Mouse (Mus musculus): ENCODE measurements at regions not wholly inside any gene's neighbourhood (a gene's known extent, or its start where the extent isn't known, plus 50 kb on each side); places are given as distances from the start of the nearest gene placed in this dataset.

DNA sequence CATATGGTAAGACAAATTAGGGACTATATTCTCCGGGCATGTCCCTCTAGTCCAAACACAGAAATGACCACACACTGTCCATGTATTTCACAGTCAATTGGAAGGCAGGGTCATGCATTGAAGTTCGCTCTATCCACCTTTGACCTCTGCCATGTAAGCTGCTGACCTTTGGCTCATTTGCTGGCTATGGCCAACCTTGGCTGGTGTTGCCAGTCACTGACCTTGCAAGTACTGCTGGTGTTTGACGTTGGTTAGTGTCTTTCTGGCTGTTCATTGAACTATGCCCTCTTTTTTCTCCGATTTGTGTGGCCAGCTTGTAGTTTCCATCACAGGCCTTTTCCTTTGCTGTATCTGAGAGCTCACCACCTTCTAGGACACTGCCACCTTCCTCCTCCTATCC, 97.3 kb upstream of the Cadm1 start:
- H3K27me3 ChIP-seq = 0 out of 2 replicates have a peak, but pooled peaks cover 9% of the 10 kb centered on the region
- H3K27ac ChIP-seq = no peak overlapping the region
- no peak overlapping the region for H3K4me2 ChIP-seq (replicated peaks)
- WGBS = 79% methylated on average over 4 of the region's 4 CpGs
- H3K9me3 ChIP-seq = no peaks in the 10 kb centered on the region
- no peak overlapping the region for H3K4me3 ChIP-seq
- H3K36me3 ChIP-seq = no peaks in the 10 kb centered on the region
- H3K9ac ChIP-seq = no peak overlapping the region
- ATAC-seq (ENCODE audit: low FRiP score, low read depth) = no peak
- H3K4me1 ChIP-seq = 0 out of 2 replicates have a peak, but pooled peaks cover 3% of the 10 kb centered on the region

DNA sequence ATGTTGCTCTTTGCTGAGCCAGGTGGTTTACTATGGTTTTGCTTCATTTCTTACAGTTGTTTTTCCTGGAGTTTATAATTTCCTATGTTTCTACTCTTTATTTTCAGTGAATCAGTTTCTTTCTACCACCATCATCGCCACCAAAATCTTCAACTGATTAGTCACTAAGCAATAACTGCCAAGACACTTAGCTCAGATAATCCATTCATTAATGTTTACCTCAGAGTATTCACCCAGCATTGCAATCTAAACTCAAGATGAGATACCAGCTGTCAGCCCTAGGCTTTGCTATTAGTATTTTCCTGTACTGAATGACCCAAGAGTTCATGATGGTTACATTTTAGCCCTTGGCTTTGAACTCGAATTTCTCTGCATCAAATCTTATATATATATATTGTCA, 96.8 kb upstream of the Cadm1 start:
- Histone ChIP-seq H3K4me3 (no peak overlapping the region), H3K27ac (no peak overlapping the region), H3K27me3 (0 out of 2 replicates have a peak, but pooled peaks cover 9% of the 10 kb centered on the region), H3K9ac (no peak overlapping the region), H3K36me3 (no peaks in the 10 kb centered on the region), H3K9me3 (no peaks in the 10 kb centered on the region), H3K4me1 (0 out of 2 replicates have a peak, but pooled peaks cover 3% of the 10 kb centered on the region), H3K4me2 (replicated peaks) (no peak overlapping the region)
- WGBS = 79% methylated on average over 2 of the region's 2 CpGs
- ATAC-seq (ENCODE audit: low FRiP score, low read depth) = no peak

DNA sequence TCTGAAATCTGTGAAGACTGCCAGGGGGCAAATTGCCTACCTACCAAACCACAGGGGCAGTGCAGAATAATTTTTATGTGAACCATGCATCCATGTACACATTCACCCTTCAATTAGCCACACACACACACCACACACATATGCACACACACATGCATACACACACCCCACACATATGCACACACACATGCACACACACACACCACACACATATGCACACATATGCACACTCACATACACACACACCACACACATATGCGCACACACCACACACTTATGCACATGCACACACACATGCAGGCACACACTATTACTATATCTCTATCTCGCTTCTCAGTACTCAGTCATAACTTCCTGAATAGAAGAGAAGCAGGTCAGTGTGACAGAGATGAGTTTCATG, 95.9 kb upstream of the Cadm1 start:
- Histone ChIP-seq H3K27ac (no peak overlapping the region), H3K27me3 (0 out of 2 replicates have a peak, but pooled peaks cover 9% of the 10 kb centered on the region), H3K9me3 (no peaks in the 10 kb centered on the region), H3K4me3 (no peak overlapping the region), H3K36me3 (no peaks in the 10 kb centered on the region), H3K9ac (no peak overlapping the region), H3K4me2 (replicated peaks) (no peak overlapping the region), H3K4me1 (0 out of 2 replicates have a peak, but pooled peaks cover 3% of the 10 kb centered on the region)
- 85% methylated on average over 2 of the region's 2 CpGs for WGBS
- no peak for ATAC-seq (ENCODE audit: low FRiP score, low read depth)

- H3K9ac ChIP-seq = no peak overlapping the region
- peaks cover 18% of the 10 kb centered on the region; the same call in 1 of the 2 replicates for H3K27me3 ChIP-seq
- peaks cover 12% of the 10 kb centered on the region for H3K4me1 ChIP-seq
- no peak for ATAC-seq (ENCODE audit: low FRiP score, low read depth)
- no peak overlapping the region for H3K4me3 ChIP-seq
- no peaks in the 10 kb centered on the region for H3K36me3 ChIP-seq
- no peak overlapping the region for H3K27ac ChIP-seq
- no peak overlapping the region for H3K4me2 ChIP-seq (replicated peaks)
- WGBS = 67% methylated on average over 4 of the region's 4 CpGs
- H3K9me3 ChIP-seq = no peaks in the 10 kb centered on the region
Measured at GRCm38 (mm10) chr9:47438976-47439375, 91.0 kb upstream of the Cadm1 start.

GRCm38 (mm10) chr9:47439506-47439905, 90.5 kb upstream of the Cadm1 start:
- H3K4me2 ChIP-seq (replicated peaks) = peak overlapping the region; percentile 55
- no peaks in the 10 kb centered on the region for H3K36me3 ChIP-seq
- H3K4me1 ChIP-seq = peaks cover 12% of the 10 kb centered on the region
- peaks cover 18% of the 10 kb centered on the region; the same call in 1 of the 2 replicates for H3K27me3 ChIP-seq
- H3K9me3 ChIP-seq = no peaks in the 10 kb centered on the region
- ATAC-seq (ENCODE audit: low FRiP score, low read depth) = no peak
- peak overlapping the region; percentile 24 for H3K4me3 ChIP-seq
- no peak overlapping the region for H3K9ac ChIP-seq
- H3K27ac ChIP-seq = no peak overlapping the region
- 19% methylated on average over 11 of the region's 11 CpGs for WGBS

DNA sequence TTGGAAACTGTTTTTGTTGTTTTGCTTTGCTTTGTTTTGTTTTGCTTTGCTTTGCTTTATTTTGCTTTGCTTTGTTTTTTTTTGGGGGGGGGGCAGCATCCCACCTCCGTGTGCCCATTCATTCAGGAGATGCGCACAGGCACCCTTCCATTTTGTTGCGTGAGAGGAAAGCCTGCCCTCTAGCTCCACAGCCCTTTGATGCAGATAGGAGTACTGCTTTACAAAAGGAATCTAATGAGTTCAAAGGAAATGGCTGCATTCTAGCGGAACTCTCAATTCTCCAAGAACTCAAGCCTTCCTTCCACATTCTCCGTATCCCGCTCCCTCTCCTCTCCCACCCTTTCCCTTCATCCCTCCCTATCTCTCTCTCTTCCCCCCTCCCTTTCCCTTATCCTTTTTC, 89.8 kb upstream of the Cadm1 start:
- Histone ChIP-seq H3K27me3 (peaks cover 18% of the 10 kb centered on the region; the same call in 1 of the 2 replicates), H3K4me1 (peaks cover 12% of the 10 kb centered on the region), H3K4me3 (peak overlapping the region; percentile 24; the same call in 1 of the 2 replicates), H3K4me2 (replicated peaks) (peak overlapping the region; percentile 55), H3K36me3 (no peaks in the 10 kb centered on the region), H3K9ac (no peak overlapping the region), H3K9me3 (no peaks in the 10 kb centered on the region), H3K27ac (no peak overlapping the region)
- ATAC-seq (ENCODE audit: low FRiP score, low read depth) = no peak
- 26% methylated on average over 6 of the region's 6 CpGs for WGBS

DNA sequence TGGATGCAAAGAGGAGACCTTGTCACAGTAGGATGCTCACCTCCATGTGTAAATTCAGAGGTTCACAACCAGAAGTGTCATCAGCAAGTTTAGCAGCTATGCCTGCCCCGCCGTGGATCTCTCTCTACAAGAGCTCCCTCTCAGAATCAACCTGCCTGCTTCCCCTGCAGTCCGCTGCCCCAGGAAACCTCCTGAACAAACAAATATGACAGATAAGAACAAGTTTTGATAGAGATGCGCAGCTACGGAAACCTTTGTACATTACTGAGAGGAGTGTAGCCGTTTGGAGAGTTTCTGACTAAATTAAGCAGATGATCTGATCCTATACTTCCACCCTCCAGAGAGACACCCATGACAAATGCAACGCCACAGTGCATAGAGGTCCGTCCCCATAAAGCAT, 88.8 kb upstream of the Cadm1 start:
- 92% methylated on average over 8 of the region's 8 CpGs for WGBS
- ATAC-seq (ENCODE audit: low FRiP score, low read depth) = no peak

DNA sequence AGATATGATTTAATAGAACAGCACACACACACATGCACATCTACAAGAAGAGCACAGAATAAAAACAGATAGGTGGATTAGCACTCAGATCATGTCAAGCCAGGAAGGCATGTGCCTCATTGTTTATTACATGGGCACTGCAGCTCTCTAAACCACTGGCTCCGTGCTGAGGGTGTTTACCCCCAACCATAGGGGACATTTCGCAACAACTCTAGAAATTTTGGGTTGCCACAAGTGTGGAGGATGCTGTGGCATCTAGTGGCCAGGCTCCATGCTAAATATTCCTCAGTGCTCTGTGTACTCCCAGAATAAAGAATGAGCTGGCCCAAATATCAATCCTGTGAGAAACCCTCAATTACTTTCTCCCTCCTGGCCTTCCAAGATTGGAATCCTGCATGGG, 85.8 kb upstream of the Cadm1 start:
- WGBS = 74% methylated on average over 2 of the region's 2 CpGs
- no peak overlapping the region for H3K27ac ChIP-seq
- H3K9me3 ChIP-seq = no peaks in the 10 kb centered on the region
- peaks cover 9% of the 10 kb centered on the region for H3K4me1 ChIP-seq
- no peak for ATAC-seq (ENCODE audit: low FRiP score, low read depth)
- no peaks in the 10 kb centered on the region for H3K36me3 ChIP-seq
- H3K4me2 ChIP-seq (replicated peaks) = no peak overlapping the region
- peaks cover 9% of the 10 kb centered on the region; the same call in 1 of the 2 replicates for H3K27me3 ChIP-seq
- H3K9ac ChIP-seq = no peak overlapping the region
- no peak overlapping the region for H3K4me3 ChIP-seq

More for the DNA sequence above, 88.8 kb upstream of the Cadm1 start:
- no peaks in the 10 kb centered on the region for H3K9me3 ChIP-seq
- H3K27ac ChIP-seq = no peak overlapping the region
- no peaks in the 10 kb centered on the region for H3K36me3 ChIP-seq
- peaks cover 9% of the 10 kb centered on the region for H3K4me1 ChIP-seq
- H3K9ac ChIP-seq = no peak overlapping the region
- no peak overlapping the region for H3K4me2 ChIP-seq (replicated peaks)
- H3K27me3 ChIP-seq = peaks cover 11% of the 10 kb centered on the region; the same call in 1 of the 2 replicates
- H3K4me3 ChIP-seq = no peak overlapping the region

- Histone ChIP-seq H3K27me3 (peaks cover 9% of the 10 kb centered on the region; the same call in 1 of the 2 replicates), H3K9me3 (no peaks in the 10 kb centered on the region), H3K9ac (no peak overlapping the region), H3K36me3 (no peaks in the 10 kb centered on the region), H3K27ac (no peak overlapping the region), H3K4me1 (peaks cover 5% of the 10 kb centered on the region), H3K4me3 (no peak overlapping the region), H3K4me2 (replicated peaks) (no peak overlapping the region)
- WGBS = 29% methylated on average over 1 of the region's 1 CpGs
- ATAC-seq (ENCODE audit: low FRiP score, low read depth) = no peak
Measured at GRCm38 (mm10) chr9:47444752-47445151, 85.2 kb upstream of the Cadm1 start.

DNA sequence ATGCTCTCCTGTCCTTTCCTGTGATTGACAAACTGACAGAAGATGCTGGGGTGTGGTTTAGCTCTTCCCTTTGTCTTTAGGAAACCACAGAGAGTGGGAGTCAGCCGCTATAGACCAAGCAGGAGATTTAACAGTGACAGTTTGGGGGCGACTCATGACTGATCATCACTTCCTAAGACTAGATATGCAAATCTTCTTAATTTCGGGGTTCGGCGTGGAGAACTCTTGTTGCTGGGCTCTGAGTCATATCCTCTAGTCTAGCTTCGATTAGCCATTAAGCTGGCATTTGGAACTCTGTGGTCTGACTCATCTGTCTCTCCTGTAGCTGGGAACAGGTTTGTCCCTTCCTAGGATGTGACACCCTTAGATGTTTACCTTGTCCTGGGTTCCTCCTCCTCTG, 84.6 kb upstream of the Cadm1 start:
- Histone ChIP-seq H3K4me1 (no peaks in the 10 kb centered on the region), H3K27me3 (peaks cover 9% of the 10 kb centered on the region; the same call in 1 of the 2 replicates), H3K9ac (no peak overlapping the region), H3K4me3 (no peak overlapping the region), H3K4me2 (replicated peaks) (no peak overlapping the region), H3K27ac (no peak overlapping the region), H3K9me3 (no peaks in the 10 kb centered on the region), H3K36me3 (no peaks in the 10 kb centered on the region)
- 69% methylated on average over 6 of the region's 6 CpGs for WGBS
- no peak for ATAC-seq (ENCODE audit: low FRiP score, low read depth)

- H3K9ac ChIP-seq = no peak overlapping the region
- H3K4me2 ChIP-seq (replicated peaks) = no peak overlapping the region
- no peaks in the 10 kb centered on the region for H3K36me3 ChIP-seq
- no peak for ATAC-seq (ENCODE audit: low FRiP score, low read depth)
- 80% methylated on average over 4 of the region's 4 CpGs for WGBS
- H3K4me1 ChIP-seq = no peaks in the 10 kb centered on the region
- no peaks in the 10 kb centered on the region for H3K9me3 ChIP-seq
- no peak overlapping the region for H3K4me3 ChIP-seq
- H3K27me3 ChIP-seq = no peaks in the 10 kb centered on the region
- no peak overlapping the region for H3K27ac ChIP-seq
Measured at GRCm38 (mm10) chr9:47452752-47453151, 77.2 kb upstream of the Cadm1 start.

- Histone ChIP-seq H3K4me2 (replicated peaks) (no peak overlapping the region), H3K27ac (no peak overlapping the region), H3K36me3 (no peaks in the 10 kb centered on the region), H3K4me1 (peaks cover 4% of the 10 kb centered on the region; the same call in 1 of the 2 replicates), H3K27me3 (peaks cover 6% of the 10 kb centered on the region; the same call in 1 of the 2 replicates), H3K9ac (no peak overlapping the region), H3K4me3 (no peak overlapping the region), H3K9me3 (no peaks in the 10 kb centered on the region)
- 47% methylated on average over 15 of the region's 15 CpGs for WGBS
- no peak for ATAC-seq (ENCODE audit: low FRiP score, low read depth)
Measured at GRCm38 (mm10) chr9:47458721-47459418, 71.1 kb upstream of the Cadm1 start.

All from limb, embryonic 13.5 days (tissue).